Mouse (Mus musculus) R1 (cell line): Measurements from ENCODE around the gene Acsf2.
"Not testable (repeated sequence)": the region's sequence is repeated elsewhere in the genome, so short reads cannot be mapped to it uniquely, and the experiment has no call there.

Experiments
- DNase-seq: peaks from one replicate; pipeline ENCODE4 v3.0.0-alpha.2; 2018; ENCODE audit warnings: low read depth, low spot score

The Acsf2 gene

DNA sequence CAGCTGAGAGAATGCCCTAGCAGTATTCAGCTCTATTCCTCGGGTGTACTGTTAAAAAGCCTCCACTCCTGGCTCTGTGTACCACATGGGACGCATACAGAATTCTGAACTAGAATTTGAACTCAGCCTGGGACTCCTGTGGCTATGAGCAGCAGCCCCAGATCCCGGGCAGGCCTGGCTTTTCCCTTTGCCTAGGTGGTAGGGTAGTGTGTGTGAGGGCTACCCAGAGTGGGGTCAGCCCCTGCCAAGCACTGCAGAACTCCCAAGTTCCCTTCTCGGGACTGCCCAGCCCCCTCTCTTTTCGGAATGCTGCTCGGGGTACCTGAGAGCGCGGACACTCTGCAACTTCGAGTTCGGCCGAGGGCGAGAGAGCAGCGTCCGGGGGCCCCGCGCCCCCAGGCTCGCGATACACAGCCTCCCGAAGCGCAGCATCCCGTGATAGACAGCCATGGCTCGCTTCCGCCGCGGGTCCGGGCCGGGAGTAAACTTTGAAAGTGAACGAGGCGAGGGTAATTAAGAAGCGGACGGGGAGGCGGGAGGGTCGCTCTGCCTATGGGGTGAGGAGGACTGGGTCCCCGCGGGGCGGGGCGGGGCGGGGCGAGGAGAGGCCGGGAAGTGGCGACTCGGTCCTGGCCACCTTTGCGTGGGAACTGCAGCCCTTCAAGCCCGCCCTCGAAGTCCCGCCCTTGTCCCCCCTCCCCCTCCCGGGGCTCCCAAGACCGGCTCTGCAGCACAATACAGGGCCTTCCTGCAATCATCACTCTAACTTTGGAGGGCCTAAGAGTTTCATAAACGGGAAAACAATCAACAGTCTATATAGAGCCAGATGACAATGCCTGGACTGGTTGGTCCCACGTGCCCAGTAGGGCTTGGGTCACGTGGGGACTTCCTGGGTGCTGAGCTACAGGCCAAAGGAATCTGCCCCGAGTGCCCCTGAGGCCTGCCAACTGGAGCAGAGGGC, at the start of gene Acsf2:
Gene Acsf2 (minus strand): TSS at position 551 of the 961 bp plus-strand sequence.
- peak; percentile 90 for DNase-seq

DNA sequence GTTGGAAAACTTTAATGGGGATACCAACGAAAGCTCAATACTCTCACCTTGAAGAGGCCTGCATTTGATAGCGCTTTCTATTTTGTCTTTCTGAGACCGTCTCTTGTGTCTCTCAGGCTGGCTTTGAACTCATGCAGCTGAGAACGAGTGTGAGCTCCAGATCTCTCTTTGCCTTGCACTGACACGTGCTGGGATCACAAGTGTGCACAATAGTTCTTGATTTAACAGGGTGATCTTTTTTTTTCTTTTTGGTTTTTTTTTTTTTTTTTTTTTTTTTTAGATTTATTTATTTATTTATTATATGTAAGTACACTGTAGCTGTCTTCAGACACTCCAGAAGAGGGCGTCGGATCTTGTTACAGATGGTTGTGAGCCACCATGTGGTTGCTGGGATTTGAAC, 49.6 kb upstream of the Acsf2 start:
- DNase-seq, result not testable (repeated sequence)

DNA sequence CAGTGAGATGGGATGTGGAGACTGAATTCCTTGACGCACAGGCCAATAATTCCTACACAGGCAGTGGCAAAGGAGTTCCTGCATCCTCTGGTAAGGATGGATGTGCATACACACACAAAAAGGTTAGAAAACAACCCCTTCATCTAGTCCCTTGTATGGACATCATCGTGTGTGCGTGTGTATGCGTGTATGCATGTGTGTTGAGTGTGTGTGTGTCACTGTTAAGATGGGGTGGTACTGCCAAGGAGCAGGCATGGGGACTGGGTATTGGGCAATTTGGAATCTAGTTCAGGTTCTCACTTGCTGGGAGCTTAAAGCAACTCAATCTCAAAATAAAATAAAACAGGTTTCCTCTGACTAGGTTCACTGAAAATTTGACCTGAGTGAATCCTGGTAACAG, 44.8 kb upstream of the Acsf2 start:
- DNase-seq, result no peak

DNA sequence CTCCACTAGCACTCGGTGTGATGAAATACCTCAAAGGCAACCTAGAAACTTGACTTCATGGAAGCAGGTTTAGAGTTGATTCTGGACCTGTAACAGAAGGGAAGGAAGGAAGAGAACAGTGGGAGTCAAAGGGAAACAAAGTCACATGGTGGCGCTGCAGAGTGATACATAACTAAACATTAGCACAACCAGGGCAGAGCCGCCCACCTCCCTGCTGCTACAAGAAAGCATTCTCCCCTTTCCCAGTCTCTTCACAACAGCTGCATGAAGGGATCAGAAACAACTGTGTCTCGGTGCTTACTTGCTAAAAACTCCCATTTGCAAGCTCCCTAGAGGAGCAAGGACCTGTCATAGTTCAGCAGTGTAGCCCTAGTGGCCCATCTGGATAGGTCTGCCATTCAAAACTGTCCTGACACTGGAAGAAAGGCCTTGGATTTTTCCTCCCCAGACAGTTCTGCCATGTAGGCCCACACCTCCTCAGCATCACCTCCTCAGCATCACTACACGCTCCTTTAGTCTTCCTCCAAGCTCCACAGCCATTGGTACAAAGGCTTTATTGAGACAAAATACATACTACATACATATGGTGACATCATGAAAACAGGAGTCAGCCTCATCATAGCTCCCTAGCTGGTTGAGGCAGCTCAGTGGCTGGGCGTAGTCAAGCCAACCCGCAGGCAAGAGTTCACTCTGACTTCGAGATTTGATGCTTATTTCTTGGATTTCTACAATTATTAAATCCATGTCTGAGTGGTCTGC, 43.0 kb upstream of the Acsf2 start:
- no peak for DNase-seq

DNA sequence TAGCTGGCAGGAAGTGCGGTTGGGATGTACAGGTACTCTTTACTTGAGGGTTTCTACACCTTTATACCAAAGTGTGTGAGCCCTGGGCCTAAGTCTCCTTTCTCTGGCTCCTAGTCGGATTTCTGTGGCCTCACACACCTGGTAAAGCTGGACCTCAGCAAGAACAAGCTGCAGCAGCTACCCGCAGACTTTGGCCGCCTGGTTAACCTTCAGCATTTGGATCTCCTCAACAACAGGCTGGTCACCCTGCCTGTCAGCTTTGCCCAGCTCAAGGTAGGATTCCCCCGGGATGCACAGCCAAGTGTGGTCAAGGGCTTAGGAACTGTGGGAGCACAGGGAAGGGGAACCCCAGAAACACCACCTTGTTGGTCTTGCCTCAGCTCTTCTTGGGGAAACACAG, 32.8 kb upstream of the Acsf2 start:
- no peak for DNase-seq

DNA sequence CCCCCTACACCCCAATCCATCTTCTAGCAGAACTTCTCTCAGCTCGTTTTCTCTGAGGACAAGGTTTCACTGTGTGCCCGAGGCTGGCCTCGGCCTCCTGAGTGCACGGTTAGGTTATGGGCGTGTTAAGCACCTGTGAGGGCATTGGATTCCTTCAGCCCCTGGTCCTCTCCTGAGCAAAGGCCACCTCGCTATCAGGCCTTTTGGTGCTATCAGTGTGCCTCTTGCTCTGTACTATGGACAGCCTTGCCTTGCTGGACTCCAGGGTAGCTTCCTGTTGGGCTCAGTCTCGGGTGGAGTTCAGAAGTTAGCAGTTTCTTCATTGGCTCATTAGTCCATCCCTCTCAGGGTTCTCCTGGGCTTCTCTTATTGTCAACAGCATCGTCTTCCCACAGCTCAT, 31.3 kb upstream of the Acsf2 start:
- no peak for DNase-seq

DNA sequence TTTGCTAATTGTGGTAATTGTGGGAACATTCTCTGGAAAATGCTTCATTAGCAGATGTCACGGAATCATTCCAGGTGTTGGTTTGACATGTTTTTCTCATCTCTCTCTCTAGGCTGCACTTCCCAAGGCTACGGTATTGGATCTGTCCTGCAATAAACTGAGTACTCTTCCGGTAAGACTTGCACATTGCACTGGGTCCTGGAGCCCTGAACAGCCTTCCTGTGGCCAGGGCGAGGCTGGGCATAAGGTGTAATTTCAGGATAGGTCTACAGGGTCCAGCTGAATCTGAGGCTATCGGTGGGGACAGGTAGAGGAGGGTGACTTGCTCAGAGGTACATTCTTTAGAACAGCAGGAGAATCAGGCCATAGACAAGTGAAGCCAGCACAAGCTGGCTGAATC, 30.3 kb upstream of the Acsf2 start:
- no peak for DNase-seq

DNA sequence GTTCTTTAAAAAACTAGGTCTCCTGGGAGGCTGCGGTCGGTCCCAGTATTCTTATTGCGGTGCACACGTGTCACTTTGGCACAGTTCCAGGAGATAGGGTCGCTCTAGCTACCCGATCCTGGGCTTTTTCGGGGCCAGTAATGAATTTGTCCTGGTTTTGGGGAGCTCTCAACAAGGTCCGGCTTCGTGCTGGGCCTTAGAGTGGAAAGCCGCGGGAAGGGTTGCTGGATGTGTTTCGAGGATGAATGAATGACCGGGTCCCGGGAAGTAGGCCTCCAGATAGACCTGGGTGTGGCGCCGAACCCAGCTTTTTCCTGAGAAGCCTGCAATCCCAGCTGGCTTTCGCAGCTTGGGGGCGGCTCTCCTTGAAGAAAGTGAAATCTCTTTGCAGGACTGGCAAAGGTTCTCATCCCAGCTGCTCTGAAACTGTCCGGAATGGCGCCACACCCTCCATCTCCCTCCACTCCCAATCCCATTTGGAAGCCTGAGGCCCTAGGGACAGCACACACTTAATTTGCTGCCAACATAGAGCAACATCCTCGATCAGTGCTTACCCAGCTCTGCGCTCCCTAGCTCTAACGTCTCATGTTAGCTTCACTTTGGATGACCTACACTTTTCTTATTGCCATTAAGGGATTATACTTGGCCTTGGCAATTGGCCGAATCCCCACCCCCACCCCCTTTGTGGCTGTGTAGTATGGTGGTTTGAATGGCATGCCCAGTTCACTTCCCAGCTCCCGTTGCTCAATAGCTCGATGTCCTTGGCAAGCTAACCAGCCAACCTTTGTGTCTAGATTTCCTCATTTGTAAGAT, 28.7 kb upstream of the Acsf2 start:
- peak; percentile 83 for DNase-seq

DNA sequence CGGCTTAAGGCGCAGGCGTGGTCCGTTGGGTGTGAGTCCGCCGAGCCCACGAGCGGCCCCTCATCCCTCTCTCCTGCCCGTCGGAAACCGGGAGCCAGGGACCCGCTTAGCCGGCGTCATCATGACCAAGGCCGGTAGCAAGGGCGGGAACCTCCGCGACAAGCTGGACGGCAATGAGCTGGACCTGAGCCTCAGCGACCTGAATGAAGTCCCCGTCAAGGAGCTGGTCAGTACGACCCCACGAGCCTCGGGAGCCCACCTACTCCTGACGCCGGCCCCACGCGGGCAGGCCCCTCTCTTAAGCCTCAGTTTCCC, 28.2 kb upstream of the Acsf2 start:
- no peak for DNase-seq

DNA sequence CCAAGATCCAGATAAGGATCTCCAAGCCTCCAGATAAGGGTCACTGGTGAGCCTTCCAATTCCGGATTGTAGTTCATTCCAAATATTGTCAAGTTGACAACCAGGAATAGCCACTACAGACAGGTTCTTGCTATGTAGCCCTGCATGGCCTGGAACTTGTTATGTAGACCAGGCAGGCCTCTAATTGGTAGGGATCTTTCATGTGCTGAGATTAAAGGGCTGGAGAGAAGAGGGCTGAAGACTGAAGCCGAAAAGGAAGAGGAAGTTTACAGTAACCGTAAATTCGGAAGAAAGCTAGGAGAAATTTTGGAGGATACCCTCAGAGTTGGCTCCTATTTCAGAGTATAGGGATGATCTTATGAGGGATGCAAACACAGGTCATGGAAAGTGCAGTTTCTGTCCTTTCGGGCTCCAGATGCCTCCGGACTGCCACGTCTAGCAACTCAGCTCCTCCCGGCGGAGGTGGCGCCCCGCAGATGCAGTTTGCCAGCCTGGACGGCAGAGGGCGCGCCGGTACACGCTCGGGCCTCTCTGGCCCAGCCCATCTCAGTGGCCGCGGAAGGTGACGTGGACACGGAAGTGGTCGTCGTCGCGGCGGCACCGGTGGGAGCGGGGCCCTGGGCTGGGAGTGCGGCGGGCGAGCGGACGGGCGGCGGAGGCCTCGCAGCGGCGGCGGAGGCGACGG, 27.7 kb upstream of the Acsf2 start, which contains the start of gene Lrrc59:
Gene Lrrc59 (plus strand): TSS at position 569 of the 685 bp plus-strand sequence.
- DNase-seq, result peak; percentile 89

DNA sequence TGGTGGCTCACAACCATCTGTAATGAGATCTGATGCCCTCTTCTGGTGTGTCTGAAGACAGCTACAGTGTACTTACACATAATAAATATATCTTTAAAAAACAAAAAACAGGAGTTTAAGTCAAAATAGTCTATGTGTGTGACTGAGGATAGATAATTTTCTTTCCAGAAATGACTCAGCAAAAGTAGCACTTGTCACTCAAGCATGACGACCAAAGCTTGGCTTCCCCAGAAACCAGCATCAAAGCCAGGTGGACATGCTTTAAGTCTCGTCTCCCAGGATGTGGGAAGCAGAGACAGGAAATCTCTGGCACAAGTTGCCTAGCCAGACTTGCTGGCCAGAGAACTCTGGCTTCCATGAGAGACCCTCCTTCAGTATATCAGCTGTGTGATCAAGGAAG, 20.5 kb upstream of the Acsf2 start:
- DNase-seq, result no peak

DNA sequence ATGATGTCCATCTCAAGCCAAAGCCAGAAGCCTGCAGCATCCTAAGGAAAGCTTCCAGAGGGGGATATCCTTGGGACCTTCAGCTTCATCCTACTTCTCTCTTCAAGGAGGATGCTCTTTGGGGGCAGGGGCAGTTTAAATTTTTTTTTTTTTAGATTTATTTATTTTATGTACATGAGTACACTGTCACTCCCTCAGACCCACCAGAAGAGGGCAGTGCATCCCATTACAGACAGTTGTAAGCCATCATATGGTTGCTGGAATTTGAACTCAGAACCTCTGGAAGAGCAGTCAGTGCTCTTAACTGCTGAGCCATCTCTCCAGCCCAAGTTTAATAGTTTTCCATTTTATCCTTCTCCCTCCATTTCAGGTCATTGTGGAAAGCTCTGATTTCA, 19.8 kb upstream of the Acsf2 start:
- DNase-seq, result peak; percentile 50

DNA sequence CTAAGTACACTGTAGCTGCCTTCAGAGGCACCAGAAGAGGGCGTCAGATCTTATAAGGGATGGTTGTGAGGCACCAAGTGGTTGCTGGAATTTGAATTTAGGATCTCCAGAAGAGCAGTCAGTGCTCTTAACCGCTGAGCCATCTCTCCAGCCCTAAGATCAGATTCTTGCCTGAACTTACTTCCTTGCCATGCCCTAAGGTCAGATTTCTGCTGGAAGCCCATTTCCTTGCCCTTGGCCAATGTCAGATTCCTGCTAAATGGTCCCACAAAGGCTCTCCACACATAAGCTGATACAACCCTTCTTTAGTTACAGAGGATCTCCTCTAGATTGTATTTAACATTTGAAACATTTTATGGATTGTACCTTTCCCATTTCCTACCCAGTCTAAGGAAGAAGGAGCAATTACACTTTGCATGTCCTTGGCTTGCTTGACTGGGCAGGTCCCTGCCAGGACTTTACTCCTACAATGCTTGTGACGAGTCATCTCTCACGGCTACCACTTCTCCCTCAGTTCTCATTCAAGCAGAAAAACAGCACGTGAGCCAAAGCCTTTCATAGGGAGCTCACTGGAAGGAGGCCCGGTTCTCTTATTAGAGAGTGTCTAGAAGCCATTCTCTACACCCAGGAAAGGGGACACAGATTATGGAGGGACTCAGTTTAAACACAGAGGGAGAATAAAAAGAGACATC, 19.2 kb upstream of the Acsf2 start:
- peak; percentile 76 for DNase-seq

DNA sequence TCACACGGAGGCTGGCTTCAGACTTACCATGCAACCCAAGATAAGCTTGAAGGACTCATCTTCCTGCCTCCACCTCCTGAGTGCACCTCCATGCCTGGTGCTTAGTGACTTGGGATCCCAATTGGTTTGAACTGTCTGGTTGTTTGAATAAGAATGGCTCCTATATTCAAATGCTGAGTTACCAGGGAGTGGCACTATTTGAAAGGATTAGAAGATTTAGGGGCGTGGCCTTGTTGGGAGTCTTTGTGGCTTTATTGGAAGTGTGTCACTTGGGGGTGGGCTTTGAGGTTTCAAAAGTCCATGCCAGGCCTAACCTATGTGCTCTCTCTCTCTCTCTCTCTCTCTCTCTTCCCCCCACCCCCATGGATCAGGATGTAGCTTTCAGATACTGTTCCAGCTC, 16.0 kb upstream of the Acsf2 start:
- peak; percentile 70 for DNase-seq

DNA sequence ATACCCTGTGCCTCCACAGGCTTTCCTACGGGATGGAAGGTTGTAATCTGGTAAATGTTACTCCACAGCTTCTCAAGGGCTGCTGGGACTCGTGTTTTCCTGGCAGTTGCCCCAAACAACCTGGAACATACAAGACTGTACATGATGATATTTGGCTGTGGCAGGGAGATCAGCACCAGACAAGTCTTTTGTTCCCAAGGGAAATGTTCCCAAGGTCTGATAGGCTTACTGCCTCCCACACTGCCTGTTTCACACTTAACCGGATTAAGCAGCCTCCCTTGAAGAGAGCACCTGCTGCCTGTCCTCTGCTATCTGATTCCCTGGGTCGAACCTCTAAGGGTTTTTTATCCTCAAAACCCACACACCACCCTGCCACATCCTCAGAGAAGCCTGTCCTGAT, 13.8 kb upstream of the Acsf2 start:
- no peak for DNase-seq

DNA sequence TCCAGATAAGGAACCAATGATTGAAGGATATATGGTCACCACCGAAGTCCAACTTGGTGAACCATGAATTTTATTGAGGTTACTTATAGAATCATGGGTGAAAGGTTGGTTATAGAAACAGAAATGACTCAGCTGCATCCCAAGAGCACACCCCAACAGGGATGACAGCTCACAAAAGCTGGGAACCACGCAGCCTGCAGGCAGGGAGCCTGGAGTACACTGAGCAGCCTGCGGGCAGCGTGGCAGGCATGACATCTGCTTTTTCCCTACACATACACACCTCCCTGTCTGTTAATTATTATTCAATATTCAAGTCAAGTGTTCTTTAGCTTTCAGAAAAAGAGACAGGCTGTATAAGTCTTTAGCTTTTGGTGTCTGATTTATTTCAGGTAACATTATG, 12.9 kb upstream of the Acsf2 start:
- DNase-seq, result no peak

DNA sequence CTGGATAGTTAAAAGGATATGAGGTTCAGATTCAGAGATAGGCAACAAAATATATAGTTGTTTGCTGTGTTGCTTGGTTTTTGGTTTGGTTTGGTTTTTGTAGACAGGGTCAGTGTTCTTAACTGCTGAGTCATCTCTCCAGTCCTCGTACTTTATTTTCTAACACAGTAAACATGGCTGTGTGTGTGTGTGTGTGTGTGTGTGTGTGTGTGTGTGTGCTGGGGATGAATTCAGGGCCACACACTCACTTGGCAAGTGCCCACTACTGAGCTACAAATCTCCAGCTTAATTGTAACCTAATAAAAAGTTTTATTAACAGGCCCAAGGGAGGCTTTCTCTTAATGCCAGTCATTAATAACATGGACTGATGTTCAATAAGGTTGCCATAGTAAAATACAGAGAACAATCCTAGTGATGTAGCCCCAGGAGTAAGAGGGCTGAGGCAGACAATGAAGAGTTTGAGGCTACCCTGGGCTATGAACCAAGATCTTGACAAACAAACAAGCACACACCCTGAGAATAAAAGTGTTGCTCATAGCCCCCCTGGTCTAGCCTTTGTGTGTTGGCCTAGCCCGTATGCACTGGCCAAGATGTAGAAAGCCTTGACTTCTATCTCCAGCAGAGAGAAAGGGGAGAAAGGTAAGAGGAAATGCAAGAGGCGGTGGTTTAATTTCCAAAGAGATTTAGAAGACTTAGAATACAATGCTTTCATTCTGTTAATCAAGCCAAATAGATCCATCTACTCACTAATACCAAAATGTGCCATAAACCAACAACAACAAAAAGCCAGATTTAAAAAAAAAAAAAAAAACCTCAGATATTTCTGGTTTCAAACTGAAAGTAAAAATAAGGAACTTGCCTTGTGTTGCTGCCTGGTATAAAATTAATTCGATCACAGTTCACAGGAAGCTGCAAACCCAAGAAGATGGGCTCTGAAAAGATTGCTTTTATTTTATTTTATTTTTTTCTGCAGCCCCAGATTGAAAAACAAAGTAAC, 9.4 kb upstream of the Acsf2 start:
- no peak for DNase-seq

DNA sequence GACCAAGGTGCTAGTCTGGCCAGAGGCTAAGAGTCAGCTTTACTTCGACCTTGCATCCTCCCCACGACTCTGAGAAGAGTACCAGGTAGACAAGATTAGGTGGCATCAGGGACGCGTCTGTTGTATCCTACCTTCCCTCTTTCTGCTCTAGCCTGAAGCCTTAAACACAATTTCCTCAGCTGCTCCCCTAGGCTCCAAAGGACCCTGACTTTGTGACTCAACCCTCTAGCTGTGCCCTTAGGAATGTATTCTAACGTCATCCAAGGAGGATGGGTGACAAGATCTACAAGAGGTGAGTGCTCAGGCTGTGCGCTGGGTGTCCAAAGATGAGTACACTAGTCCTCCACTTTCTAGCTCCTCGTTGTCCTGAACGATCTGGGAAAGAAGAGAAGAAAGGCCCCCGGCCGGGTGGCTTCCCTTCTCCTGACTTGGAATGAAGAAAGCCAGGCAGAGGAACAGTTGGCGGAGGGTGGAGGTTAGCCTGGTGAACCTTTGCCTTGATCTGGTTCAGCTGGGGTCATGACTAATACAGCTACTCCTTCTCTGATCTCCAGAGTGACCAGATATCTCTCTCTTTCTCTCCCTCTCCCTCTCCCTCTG, 785 bp upstream of the Acsf2 start:
- DNase-seq, result no peak

DNA sequence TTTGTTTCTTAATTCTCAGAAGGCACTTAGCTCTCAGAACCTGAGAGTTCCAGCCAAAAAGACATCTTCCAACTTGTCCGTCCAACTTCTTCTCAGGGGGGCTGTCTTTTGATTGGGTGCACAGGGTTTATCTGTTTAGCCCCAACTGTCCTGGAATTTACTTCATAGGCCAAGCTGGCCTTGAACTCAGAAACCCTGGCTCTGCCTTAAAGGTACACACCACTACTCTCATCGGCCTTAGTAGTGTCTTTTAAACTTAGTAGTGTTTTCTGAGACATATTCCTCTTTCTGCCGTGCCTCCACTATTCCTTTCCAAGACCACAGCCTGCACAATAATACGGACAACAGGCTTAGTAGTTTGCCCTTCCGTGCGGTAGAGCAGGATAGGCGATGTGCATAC, 1.2 kb downstream of the Acsf2 start:
- DNase-seq, result no peak
